Mouse (Mus musculus) liver, embryonic 14.5 days (tissue): Measurements from ENCODE around the gene Galnt11. TPM values are rescaled to one million over a fixed set of nuclear protein-coding genes. Genes with fewer than 3 reads are reported as not detected.

Experiments used
- ATAC-seq: fragments of 200-750 bp; cut with Nextera tagmentation; 2 replicates; pipeline ENCODE4 v1.8.0; 2017; ENCODE audit warnings: moderate number of reproducible peaks, mild to moderate bottlenecking, moderate library complexity; ENCODE audit not compliant: insufficient read depth
- DNase-seq, 3 experiments: peaks; one replicate each; pipeline ENCODE4 v3.0.0-alpha.2; 2012 to 2013; ENCODE audit warnings: low read depth in 3 of 3, low spot score in 3 of 3
- H3K27ac ChIP-seq: fragments of 300-500 bp; sonication (generic); 2 replicates; pipeline ENCODE4 v1.5.1; 2014; ENCODE audit warnings: moderate library complexity, mild to moderate bottlenecking, control low read depth, inconsistent platforms
- H3K27me3 ChIP-seq: fragments of 300-500 bp; sonication (generic); 2 replicates; pipeline ENCODE4 v1.6.1; 2014; ENCODE audit warnings: mild to moderate bottlenecking, low read length, moderate library complexity; ENCODE audit not compliant: control insufficient read depth, insufficient read depth
- H3K36me3 ChIP-seq: fragments of 300-500 bp; sonication (generic); replicated peaks from 2 replicates; pipeline ENCODE4 v1.6.1; 2014; ENCODE audit warnings: low read depth; ENCODE audit not compliant: control insufficient read depth, insufficient read depth
- H3K4me1 ChIP-seq, 2 experiments: fragments of 200-500 bp in 1 of 2; fragments of 300-500 bp in 1 of 2; sonication (generic) in 1 of 2; replicated peaks; 2 replicates each; pipeline ENCODE4 v1.6.1; 2012 to 2014; ENCODE audit warnings: antibody characterized with exemption in 1 of 2, inconsistent platforms in 1 of 2, low read length in 1 of 2; ENCODE audit not compliant: control insufficient read depth in 2 of 2, insufficient read depth in 2 of 2
- H3K4me2 ChIP-seq: fragments of 300-500 bp; sonication (generic); 2 replicates; pipeline ENCODE4 v1.6.1; 2014; ENCODE audit warnings: low read depth, mild to moderate bottlenecking, control low read depth, moderate library complexity
- H3K4me3 ChIP-seq, 2 experiments: fragments of 200-500 bp in 1 of 2; fragments of 300-500 bp in 1 of 2; sonication (generic) in 1 of 2; 2 replicates each; pipeline ENCODE4 v1.5.1; 2012 to 2014; ENCODE audit warnings: low read depth in 2 of 2, low read length in 2 of 2, mild to moderate bottlenecking in 2 of 2, control low read depth in 1 of 2, inconsistent platforms in 1 of 2, moderate library complexity in 1 of 2; ENCODE audit not compliant: insufficient read depth in 1 of 2
- H3K9ac ChIP-seq: fragments of 300-500 bp; sonication (generic); replicated peaks from 2 replicates; pipeline ENCODE4 v1.6.1; 2014; ENCODE audit warnings: mild to moderate bottlenecking, control low read depth, moderate library complexity
- H3K9me3 ChIP-seq: fragments of 300-500 bp; sonication (generic); 2 replicates; pipeline ENCODE4 v1.6.1; 2016; ENCODE audit warnings: low read length, mixed read lengths; ENCODE audit not compliant: control insufficient read depth
- CTCF ChIP-seq: IDR thresholded peaks from 2 replicates; pipeline ENCODE4 v1.5.1; 2016; ENCODE audit warnings: antibody characterized with exemption, low read depth, control low read depth
- EP300 ChIP-seq: IDR thresholded peaks from 2 replicates; pipeline ENCODE4 v1.6.1; 2016; ENCODE audit warnings: antibody characterized with exemption, low read depth
- WGBS: fragments of 180-500 bp; shearing (Covaris S2); extraction: QIAGEN DNeasy Blood & Tissue Kit; methylation state at CpG from one replicate; pipeline ENCODE4 v1.1.7; 2014; ENCODE audit not compliant: insufficient replicate concordance; 5-methylcytosine and 5-hydroxymethylcytosine counted together
- polyA plus RNA-seq, 2 experiments: library from polyadenylated mRNA; depleted of rRNA in 1 of 2; stranded (reverse) in 1 of 2; unstranded in 1 of 2; fragments of >200 nt; fragmentation: Nextera tagmentation in 1 of 2; extraction: Ambion mirVana in 1 of 2; gene quantifications; 2 replicates each; pipeline versions ENCODE4 v1.2.1 to v1.2.3; 2012 to 2014

Galnt11 gene
- polyA plus RNA-seq, 2 experiments = 4.9 to 8.4 TPM

DNA sequence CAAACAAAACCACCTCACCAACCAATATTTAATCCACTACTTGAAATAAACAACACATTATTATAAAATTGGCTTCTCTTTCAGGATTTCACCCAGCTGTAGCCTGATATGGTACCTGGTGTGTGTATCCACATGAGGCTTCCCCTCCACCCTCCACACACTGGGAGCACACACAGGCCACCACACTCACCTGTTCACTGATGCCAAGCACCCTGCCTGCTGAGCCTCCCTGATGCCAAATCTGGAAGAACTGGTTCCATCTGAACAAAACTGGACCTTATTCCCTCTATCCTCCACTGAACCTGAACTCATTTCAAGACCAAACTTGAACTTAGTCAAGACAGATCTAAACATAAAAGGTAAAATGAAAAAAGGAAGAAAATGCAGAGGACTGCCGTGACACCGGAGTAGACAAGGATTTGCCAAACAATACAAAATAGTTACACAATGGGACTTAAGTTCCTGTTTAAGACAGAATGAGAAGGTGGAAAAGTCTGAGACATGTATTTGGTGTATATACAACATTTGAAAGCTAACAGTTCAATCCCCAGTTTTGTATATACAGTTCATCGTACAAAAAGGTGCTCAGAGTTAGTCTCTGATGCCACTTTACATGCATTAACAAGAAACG lies 46.7 kb downstream of the Galnt11 start:
- H3K27ac ChIP-seq = no peak overlapping the region
- WGBS = 92% methylated on average over 4 of the region's 4 CpGs
- TF ChIP-seq EP300 (no peak), CTCF (no peak)

DNA sequence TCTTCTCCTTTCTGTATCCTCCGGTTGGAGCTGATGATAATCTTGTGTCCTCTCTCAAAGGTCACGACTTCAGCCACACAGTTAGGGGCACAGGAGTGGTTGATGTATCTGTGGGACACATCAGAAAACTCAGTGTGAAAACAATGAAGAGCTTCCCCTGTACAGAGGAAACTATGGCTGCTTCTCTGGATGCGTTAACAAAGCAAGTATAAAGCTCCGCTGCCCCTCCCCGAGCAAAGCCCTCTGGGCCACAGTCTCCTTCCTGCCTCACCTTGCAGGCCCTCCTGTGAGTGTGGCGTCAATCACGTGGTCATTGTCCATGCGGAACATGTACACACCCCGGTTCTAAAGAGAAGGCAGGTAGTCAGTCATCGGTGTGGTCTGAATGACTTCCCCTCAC lies 53.9 kb downstream of the Galnt11 start:
- Histone ChIP-seq H3K9ac (no peak overlapping the region), H3K4me2 (no peak overlapping the region), H3K27ac (no peak overlapping the region), H3K27me3 (no peaks in the 10 kb centered on the region), H3K36me3 (peaks cover 23% of the 10 kb centered on the region), H3K4me1 (no peaks in the 10 kb centered on the region), H3K4me3 (no peak overlapping the region), H3K9me3 (no peaks in the 10 kb centered on the region)
- TF ChIP-seq CTCF (no peak), EP300 (no peak)
- ATAC-seq (no peak), DNase-seq (no peak)
- WGBS = 76% methylated on average over 10 of the region's 10 CpGs

More for the DNA sequence above, 46.7 kb downstream of the Galnt11 start:
- no peaks in the 10 kb centered on the region for H3K9me3 ChIP-seq
- no peak overlapping the region for H3K4me3 ChIP-seq
- H3K9ac ChIP-seq = no peak overlapping the region
- H3K36me3 ChIP-seq = no peaks in the 10 kb centered on the region
- no peaks in the 10 kb centered on the region for H3K4me1 ChIP-seq
- DNase-seq = no peak
- H3K27me3 ChIP-seq = no peaks in the 10 kb centered on the region
- no peak overlapping the region for H3K4me2 ChIP-seq
- no peak for ATAC-seq

DNA sequence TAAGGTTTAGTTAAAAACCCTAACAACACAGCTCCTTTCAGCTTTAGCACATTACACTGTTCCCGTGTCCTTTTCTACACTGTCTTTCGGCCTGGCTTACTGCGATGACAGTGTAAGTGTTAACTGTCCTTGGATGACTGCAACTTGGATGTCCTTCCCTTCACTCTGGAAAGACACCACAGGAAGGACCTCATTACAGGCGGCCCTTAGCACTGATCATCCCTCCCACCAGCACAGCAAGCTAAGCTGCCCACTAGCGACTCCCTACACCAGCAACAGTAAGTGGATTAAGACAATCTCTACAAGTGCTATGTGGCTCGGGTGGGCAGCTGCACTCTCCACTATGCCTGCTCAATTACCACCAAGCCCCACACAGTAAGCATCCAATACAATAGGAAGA lies 54.7 kb downstream of the Galnt11 start:
- Histone ChIP-seq H3K4me1 (no peaks in the 10 kb centered on the region), H3K4me3 (no peak overlapping the region), H3K9ac (no peak overlapping the region), H3K27ac (no peak overlapping the region), H3K9me3 (no peaks in the 10 kb centered on the region), H3K36me3 (peaks cover 30% of the 10 kb centered on the region), H3K4me2 (no peak overlapping the region), H3K27me3 (no peaks in the 10 kb centered on the region)
- TF ChIP-seq CTCF = no peak
- no peak for TF ChIP-seq EP300
- DNase-seq (no peak), ATAC-seq (no peak)
- WGBS = 77% methylated on average over 6 of the region's 6 CpGs

DNA sequence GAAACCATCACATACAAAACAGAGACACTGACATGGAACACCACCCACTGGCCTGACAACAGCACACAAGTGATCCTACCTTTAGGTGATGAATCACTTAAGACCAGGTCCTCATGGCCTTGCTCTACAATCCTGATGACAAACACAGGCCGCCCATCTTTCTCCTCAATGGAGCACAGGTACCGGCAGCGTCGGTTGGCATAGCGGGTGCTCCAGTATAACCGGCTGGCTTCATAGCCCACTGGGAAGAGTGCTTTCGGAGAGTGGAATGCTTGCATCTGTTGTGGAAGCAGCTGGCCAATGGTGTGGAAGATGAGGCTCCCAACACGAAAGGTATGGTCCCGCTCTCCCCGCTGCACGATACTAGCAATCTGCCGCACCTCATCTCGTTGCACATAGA lies 62.3 kb downstream of the Galnt11 start:
- Histone ChIP-seq H3K9ac (no peak overlapping the region), H3K27me3 (no peaks in the 10 kb centered on the region), H3K4me2 (no peak overlapping the region), H3K27ac (no peak overlapping the region), H3K4me1 (no peaks in the 10 kb centered on the region), H3K4me3 (no peak overlapping the region), H3K36me3 (peaks cover 31% of the 10 kb centered on the region), H3K9me3 (no peaks in the 10 kb centered on the region)
- ATAC-seq = no peak
- no peak for TF ChIP-seq EP300
- no peak for TF ChIP-seq CTCF
- DNase-seq = no peak
- WGBS = 90% methylated on average over 13 of the region's 13 CpGs

DNA sequence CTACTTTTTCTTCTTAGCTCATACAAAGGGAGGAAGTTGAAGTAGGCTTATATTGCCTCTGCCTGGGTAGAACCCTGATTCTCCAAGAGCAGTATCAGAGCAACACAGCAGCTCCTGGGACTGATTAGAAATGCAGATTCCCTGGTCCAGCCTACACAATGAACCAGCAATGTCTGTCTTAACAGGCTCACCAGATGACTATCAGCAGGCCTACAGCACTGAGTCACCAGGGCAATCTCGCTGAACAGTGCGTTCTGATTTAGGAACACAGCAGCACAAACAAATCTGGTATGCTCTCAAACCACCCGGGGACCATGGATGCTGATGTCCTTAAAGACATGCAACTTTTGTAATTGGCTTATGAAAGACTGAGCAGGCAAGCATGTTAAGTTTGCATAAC lies 75.1 kb downstream of the Galnt11 start:
- H3K9ac ChIP-seq = no peak overlapping the region
- H3K4me2 ChIP-seq = no peak overlapping the region
- TF ChIP-seq CTCF = no peak
- 0 out of 2 replicates have a peak, but pooled peaks have one; percentile 24 for TF ChIP-seq EP300
- H3K4me3 ChIP-seq = no peak overlapping the region
- DNase-seq (no peak), ATAC-seq (no peak)
- H3K4me1 ChIP-seq = no peaks in the 10 kb centered on the region
- H3K9me3 ChIP-seq = no peaks in the 10 kb centered on the region
- 51% methylated on average over 3 of the region's 3 CpGs for WGBS
- peaks cover 22% of the 10 kb centered on the region for H3K36me3 ChIP-seq
- H3K27ac ChIP-seq = no peak overlapping the region
- H3K27me3 ChIP-seq = no peaks in the 10 kb centered on the region
